Mouse (Mus musculus) liver, postnatal 0 days (tissue): ENCODE data around the gene Bhmt. TPM values are rescaled to one million over a fixed set of nuclear protein-coding genes. Genes with fewer than 3 reads are reported as not detected.

Experiments used
- ATAC-seq: fragments of 200-750 bp; cut with Nextera tagmentation; 2 replicates; pipeline ENCODE4 v1.8.0; 2017; ENCODE audit warnings: mild to moderate bottlenecking, moderate library complexity
- DNase-seq: peaks from one replicate; pipeline ENCODE4 v3.0.0-alpha.2; 2016
- H3K27ac ChIP-seq: fragments of 300-500 bp; sonication (generic); 2 replicates; pipeline ENCODE4 v1.5.1; 2014; ENCODE audit warnings: antibody characterized with exemption, moderate library complexity, mild to moderate bottlenecking, low read depth
- H3K27me3 ChIP-seq: fragments of 300-500 bp; sonication (generic); 2 replicates; pipeline ENCODE4 v1.6.1; 2014; ENCODE audit warnings: low read length, control low read depth, mixed read lengths; ENCODE audit not compliant: insufficient read depth
- H3K36me3 ChIP-seq: fragments of 300-500 bp; sonication (generic); replicated peaks from 2 replicates; pipeline ENCODE4 v1.6.1; 2014; ENCODE audit warnings: mild to moderate bottlenecking, control low read depth, low read length, moderate library complexity, mixed read lengths; ENCODE audit not compliant: insufficient read depth
- H3K4me1 ChIP-seq: fragments of 300-500 bp; sonication (generic); 2 replicates; pipeline ENCODE4 v1.6.1; 2014; ENCODE audit warnings: antibody characterized with exemption, mild to moderate bottlenecking, control low read depth; ENCODE audit not compliant: insufficient read depth
- H3K4me2 ChIP-seq: fragments of 300-500 bp; sonication (generic); 2 replicates; pipeline ENCODE4 v1.6.1; 2014; ENCODE audit warnings: low read depth, mild to moderate bottlenecking, low read length, moderate library complexity, mixed read lengths
- H3K4me3 ChIP-seq: fragments of 300-500 bp; sonication (generic); 2 replicates; pipeline ENCODE4 v1.5.1; 2014; ENCODE audit warnings: low read depth, low read length
- H3K9ac ChIP-seq: fragments of 300-500 bp; sonication (generic); replicated peaks from 2 replicates; pipeline ENCODE4 v1.6.1; 2014; ENCODE audit warnings: mild to moderate bottlenecking, moderate library complexity
- H3K9me3 ChIP-seq: fragments of 300-500 bp; sonication (generic); 2 replicates; pipeline ENCODE4 v1.6.1; 2016; ENCODE audit warnings: mild to moderate bottlenecking, control low read depth, low read length, mixed read lengths
- CTCF ChIP-seq: sonication (generic); IDR thresholded peaks from 2 replicates; pipeline ENCODE4 v1.5.1; 2016; ENCODE audit warnings: antibody characterized with exemption, low read depth
- EP300 ChIP-seq: IDR thresholded peaks from 2 replicates; pipeline ENCODE4 v1.6.1; 2016; ENCODE audit warnings: antibody characterized with exemption, low read depth, mild to moderate bottlenecking
- WGBS: fragments of 180-500 bp; shearing (Covaris S2); extraction: QIAGEN DNeasy Blood & Tissue Kit; methylation state at CpG from one replicate; pipeline ENCODE4 v1.1.7; 2014; ENCODE audit not compliant: insufficient replicate concordance; 5-methylcytosine and 5-hydroxymethylcytosine counted together
- polyA plus RNA-seq: library from polyadenylated mRNA; unstranded; fragments of >200 nt; fragmentation: Nextera tagmentation; extraction: Ambion mirVana; gene quantifications from 2 replicates; pipeline ENCODE4 v1.2.1, GENCODE M21; 2015

The Bhmt gene
- polyA plus RNA-seq, 1 experiment from 2014 or later, result 2,087 TPM

GRCm38 (mm10) chr13:93636561-93636960 lies 1.2 kb downstream of the Bhmt start:
- Histone ChIP-seq H3K27ac (peak overlapping the region; percentile 89), H3K27me3 (no peaks in the 10 kb centered on the region), H3K9me3 (no peaks in the 10 kb centered on the region), H3K4me1 (peaks cover 6% of the 10 kb centered on the region), H3K9ac (peak overlapping the region; percentile 72), H3K4me2 (peak overlapping the region; percentile 68), H3K36me3 (no peaks in the 10 kb centered on the region), H3K4me3 (peak overlapping the region; percentile 43)
- 66% methylated on average over 1 of the region's 1 CpGs for WGBS
- ATAC-seq (no peak), DNase-seq (no peak)
- no peak for TF ChIP-seq EP300
- TF ChIP-seq CTCF, result no peak

GRCm38 (mm10) chr13:93632927-93633326 lies 4.8 kb downstream of the Bhmt start:
- Histone ChIP-seq H3K4me3 (no peak overlapping the region), H3K4me1 (peaks cover 2% of the 10 kb centered on the region; the same call in 1 of the 2 replicates), H3K9ac (no peak overlapping the region), H3K27me3 (no peaks in the 10 kb centered on the region), H3K36me3 (no peaks in the 10 kb centered on the region; the same call in none of the 2 replicates), H3K4me2 (no peak overlapping the region), H3K9me3 (no peaks in the 10 kb centered on the region), H3K27ac (no peak overlapping the region)
- no peak for ATAC-seq
- no peak for DNase-seq
- no peak for TF ChIP-seq CTCF
- TF ChIP-seq EP300, result no peak
- WGBS, result 61% methylated on average over 5 of the region's 5 CpGs

DNA sequence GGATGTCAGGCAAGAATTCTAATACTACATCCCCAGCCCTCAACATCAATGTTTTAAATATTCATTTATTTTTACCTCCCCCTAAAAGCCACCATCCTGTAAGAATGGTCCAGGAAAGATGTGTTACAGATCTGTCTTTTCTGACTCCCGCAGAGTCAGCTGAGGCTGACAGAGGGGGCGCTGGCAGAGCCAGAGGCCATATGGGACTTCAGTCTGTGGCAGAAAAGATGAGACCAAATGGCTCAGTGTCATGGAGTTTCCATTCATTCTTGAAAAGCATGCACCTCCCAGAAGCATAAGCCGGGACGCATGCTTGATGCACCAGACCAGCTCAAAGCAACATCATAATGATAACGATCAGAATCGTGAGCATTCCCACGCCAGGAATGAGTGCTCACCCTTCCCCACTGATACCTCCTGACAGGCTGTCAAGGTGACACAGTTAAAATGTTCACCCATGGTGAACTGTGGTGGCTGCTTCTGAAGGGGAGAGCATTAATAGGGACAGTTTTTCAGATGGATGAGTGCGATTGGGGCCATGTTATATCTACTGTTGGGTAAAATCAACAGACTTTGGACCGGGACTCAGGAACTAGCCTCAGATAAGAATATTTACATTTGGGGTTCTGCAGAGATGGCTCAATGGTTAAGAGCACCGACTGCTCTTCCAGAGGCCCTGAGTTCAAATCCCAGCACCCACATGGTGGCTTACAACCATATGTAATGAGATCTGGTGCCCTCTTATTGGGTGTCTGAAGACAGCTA lies 6.6 kb downstream of the Bhmt start:
- Histone ChIP-seq H3K4me1 (0 out of 2 replicates have a peak, but pooled peaks cover 2% of the 10 kb centered on the region), H3K4me3 (no peak overlapping the region), H3K9me3 (no peaks in the 10 kb centered on the region), H3K9ac (no peak overlapping the region), H3K27ac (no peak overlapping the region), H3K27me3 (no peaks in the 10 kb centered on the region), H3K36me3 (peaks cover 4% of the 10 kb centered on the region), H3K4me2 (no peak overlapping the region)
- WGBS, result 64% methylated on average over 10 of the region's 10 CpGs
- TF ChIP-seq CTCF (no peak), EP300 (no peak)
- DNase-seq (no peak), ATAC-seq (peak; percentile 18; the same call in 1 of the 2 replicates)

DNA sequence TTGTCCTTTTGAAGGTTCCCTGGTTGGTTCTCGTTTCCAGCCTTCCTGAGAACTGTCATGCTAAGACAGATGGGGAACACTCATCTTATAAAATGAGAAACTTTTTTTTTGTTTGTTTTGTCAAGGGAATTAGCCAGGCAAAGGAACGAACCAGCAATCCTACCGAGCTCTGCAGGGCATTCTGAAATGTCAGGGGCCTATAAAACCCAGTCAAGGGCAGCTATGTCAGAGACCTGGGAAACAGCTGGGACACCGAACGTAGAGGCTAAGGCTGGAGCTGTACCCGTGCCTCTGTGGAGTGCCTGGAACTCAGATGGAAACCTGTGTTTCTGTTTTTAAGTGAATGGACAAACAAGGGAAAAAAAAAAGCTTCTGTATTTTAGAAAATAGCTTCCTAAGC lies 8.9 kb downstream of the Bhmt start:
- Histone ChIP-seq H3K4me1 (0 out of 2 replicates have a peak, but pooled peaks cover 2% of the 10 kb centered on the region), H3K36me3 (peaks cover 5% of the 10 kb centered on the region), H3K4me3 (no peak overlapping the region), H3K9me3 (no peaks in the 10 kb centered on the region), H3K27ac (no peak overlapping the region), H3K27me3 (no peaks in the 10 kb centered on the region), H3K9ac (no peak overlapping the region), H3K4me2 (no peak overlapping the region)
- no peak for TF ChIP-seq EP300
- no peak for TF ChIP-seq CTCF
- DNase-seq, result no peak
- 53% methylated on average over 6 of the region's 6 CpGs for WGBS
- ATAC-seq, result no peak

GRCm38 (mm10) chr13:93614361-93614948 lies 23.3 kb downstream of the Bhmt start:
- Histone ChIP-seq H3K9ac (no peak overlapping the region), H3K4me3 (no peak overlapping the region), H3K9me3 (no peaks in the 10 kb centered on the region), H3K4me1 (no peaks in the 10 kb centered on the region), H3K27me3 (no peaks in the 10 kb centered on the region), H3K36me3 (peaks cover 3% of the 10 kb centered on the region; the same call in 1 of the 2 replicates), H3K27ac (peak overlapping the region; percentile 12; the same call in 1 of the 2 replicates), H3K4me2 (no peak overlapping the region)
- ATAC-seq (peak; percentile 63), DNase-seq (peak; percentile 76)
- 32% methylated on average over 6 of the region's 6 CpGs for WGBS
- TF ChIP-seq EP300 (no peak), CTCF (no peak)

- TF ChIP-seq CTCF (no peak), EP300 (no peak)
- no peak for ATAC-seq
- WGBS, result 72% methylated on average over 4 of the region's 4 CpGs
- H3K9ac ChIP-seq, result no peak overlapping the region
- no peaks in the 10 kb centered on the region for H3K4me1 ChIP-seq
- no peak for DNase-seq
- no peak overlapping the region for H3K4me2 ChIP-seq
- H3K27ac ChIP-seq, result no peak overlapping the region
- H3K36me3 ChIP-seq, result 0 out of 2 replicates have a peak, but pooled peaks cover 3% of the 10 kb centered on the region
- no peaks in the 10 kb centered on the region for H3K27me3 ChIP-seq
- H3K4me3 ChIP-seq, result no peak overlapping the region
- H3K9me3 ChIP-seq, result no peaks in the 10 kb centered on the region
Observed at GRCm38 (mm10) chr13:93613771-93614170, 24.0 kb downstream of the Bhmt start.
